Mouse (Mus musculus) stomach, embryonic 15.5 days (tissue): ENCODE data around the gene Dpf3. TPM values are rescaled to one million over a fixed set of nuclear protein-coding genes. Genes with fewer than 3 reads are reported as not detected.

Experiments
- ATAC-seq: fragments of 200-750 bp; cut with Nextera tagmentation; 2 replicates; pipeline ENCODE4 v1.8.0; 2017; ENCODE audit warnings: low read depth, moderate number of reproducible peaks, moderate TSS enrichment; ENCODE audit not compliant: insufficient read depth, low FRiP score
- H3K27ac ChIP-seq: fragments of 300-500 bp; sonication (generic); 2 replicates; pipeline ENCODE4 v1.5.1; 2015; ENCODE audit warnings: mild to moderate bottlenecking, inconsistent platforms
- H3K27me3 ChIP-seq: fragments of 300-500 bp; sonication (generic); replicated peaks from 2 replicates; pipeline ENCODE4 v1.6.1; 2015; ENCODE audit warnings: inconsistent platforms
- H3K36me3 ChIP-seq: fragments of 300-500 bp; sonication (generic); 2 replicates; pipeline ENCODE4 v1.6.1; 2015; ENCODE audit warnings: inconsistent platforms
- H3K4me1 ChIP-seq: fragments of 300-500 bp; sonication (generic); 2 replicates; pipeline ENCODE4 v1.6.1; 2015; ENCODE audit warnings: inconsistent platforms
- H3K4me2 ChIP-seq: fragments of 300-500 bp; sonication (generic); 2 replicates; pipeline ENCODE4 v1.6.1; 2015; ENCODE audit warnings: mild to moderate bottlenecking, inconsistent platforms
- H3K4me3 ChIP-seq: fragments of 300-500 bp; sonication (generic); replicated peaks from 2 replicates; pipeline ENCODE4 v1.5.1; 2015; ENCODE audit warnings: inconsistent platforms
- H3K9ac ChIP-seq: fragments of 300-500 bp; sonication (generic); 2 replicates; pipeline ENCODE4 v1.6.1; 2015; ENCODE audit warnings: inconsistent platforms
- H3K9me3 ChIP-seq: fragments of 300-500 bp; sonication (generic); 2 replicates; pipeline ENCODE4 v1.6.1; 2016; ENCODE audit warnings: inconsistent platforms
- WGBS: fragments of 180-500 bp; shearing (Covaris S2); methylation state at CpG from one replicate; pipeline ENCODE4 v1.1.7; 2015; 5-methylcytosine and 5-hydroxymethylcytosine counted together
- polyA plus RNA-seq: library from polyadenylated mRNA; unstranded; fragments of >200 nt; fragmentation: Nextera tagmentation; extraction: Ambion mirVana; gene quantifications from 2 replicates; pipeline ENCODE4 v1.2.1, GENCODE M21; 2015

Gene Dpf3
- polyA plus RNA-seq, 1 experiment from 2014 or later: 4.6 TPM

GRCm38 (mm10) chr12:83483653-83484052, 3.9 kb downstream of the Dpf3 start:
- Histone ChIP-seq H3K9me3 (no peaks in the 10 kb centered on the region), H3K36me3 (no peaks in the 10 kb centered on the region), H3K27me3 (peaks cover 12% of the 10 kb centered on the region; the same call in 1 of the 2 replicates), H3K4me3 (no peak overlapping the region), H3K9ac (no peak overlapping the region), H3K4me2 (no peak overlapping the region), H3K4me1 (peaks cover 16% of the 10 kb centered on the region), H3K27ac (no peak overlapping the region)
- ATAC-seq: no peak
- WGBS: 42% methylated on average over 5 of the region's 5 CpGs

DNA sequence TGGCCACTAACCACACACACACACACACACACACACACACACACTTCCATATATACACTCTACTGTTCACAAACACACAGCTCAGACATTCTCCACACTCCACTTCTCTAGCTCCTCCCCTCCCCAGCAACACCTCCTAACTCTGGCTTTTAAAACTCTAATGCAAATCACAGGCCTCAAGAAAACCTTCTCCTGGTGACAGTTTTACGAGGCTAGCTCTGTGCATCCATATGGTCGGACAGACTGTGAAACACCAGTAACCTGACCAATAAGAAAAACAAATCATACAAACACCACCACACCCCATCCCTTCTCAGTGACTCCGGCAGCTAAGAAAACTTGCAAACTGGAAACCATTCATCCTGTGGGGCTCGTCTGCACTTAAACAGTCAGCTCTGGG, 6.1 kb downstream of the Dpf3 start:
- ATAC-seq: no peak
- Histone ChIP-seq H3K36me3 (no peaks in the 10 kb centered on the region), H3K9me3 (no peaks in the 10 kb centered on the region), H3K4me1 (peaks cover 13% of the 10 kb centered on the region), H3K4me2 (no peak overlapping the region), H3K27me3 (peaks cover 12% of the 10 kb centered on the region; the same call in 1 of the 2 replicates), H3K9ac (no peak overlapping the region), H3K4me3 (no peak overlapping the region), H3K27ac (no peak overlapping the region)
- WGBS: 55% methylated on average over 4 of the region's 4 CpGs

- WGBS: 66% methylated on average over 7 of the region's 7 CpGs
- no peaks in the 10 kb centered on the region for H3K36me3 ChIP-seq
- no peak for ATAC-seq
- no peaks in the 10 kb centered on the region for H3K9me3 ChIP-seq
- H3K27ac ChIP-seq: no peak overlapping the region
- peaks cover 7% of the 10 kb centered on the region; the same call in 1 of the 2 replicates for H3K27me3 ChIP-seq
- peaks cover 2% of the 10 kb centered on the region; the same call in 1 of the 2 replicates for H3K4me1 ChIP-seq
- no peak overlapping the region for H3K4me3 ChIP-seq
- H3K4me2 ChIP-seq: no peak overlapping the region
- H3K9ac ChIP-seq: no peak overlapping the region
These were observed 7.6 kb downstream of the Dpf3 start for GRCm38 (mm10) chr12:83479818-83480401.

GRCm38 (mm10) chr12:83479140-83479539, 8.4 kb downstream of the Dpf3 start:
- WGBS: 29% methylated on average over 1 of the region's 1 CpGs

GRCm38 (mm10) chr12:83476277-83476676, 11.2 kb downstream of the Dpf3 start:
- no peaks in the 10 kb centered on the region for H3K9me3 ChIP-seq

More at GRCm38 (mm10) chr12:83479140-83479539, 8.4 kb downstream of the Dpf3 start:
- Histone ChIP-seq H3K4me2 (no peak overlapping the region), H3K9ac (no peak overlapping the region), H3K4me1 (no peaks in the 10 kb centered on the region), H3K36me3 (no peaks in the 10 kb centered on the region), H3K4me3 (no peak overlapping the region), H3K9me3 (no peaks in the 10 kb centered on the region), H3K27me3 (no peaks in the 10 kb centered on the region), H3K27ac (no peak overlapping the region; the same call in 1 of the 2 replicates)
- ATAC-seq: no peak

GRCm38 (mm10) chr12:83475419-83475818, 12.1 kb downstream of the Dpf3 start:
- WGBS: 40% methylated on average over 6 of the region's 6 CpGs
- Histone ChIP-seq H3K4me1 (no peaks in the 10 kb centered on the region), H3K27me3 (no peaks in the 10 kb centered on the region), H3K4me3 (no peak overlapping the region), H3K4me2 (no peak overlapping the region), H3K27ac (no peak overlapping the region), H3K9ac (no peak overlapping the region), H3K36me3 (no peaks in the 10 kb centered on the region), H3K9me3 (no peaks in the 10 kb centered on the region)
- no peak for ATAC-seq

More at GRCm38 (mm10) chr12:83476277-83476676, 11.2 kb downstream of the Dpf3 start:
- H3K4me2 ChIP-seq: no peak overlapping the region
- no peaks in the 10 kb centered on the region for H3K4me1 ChIP-seq
- no peak overlapping the region for H3K27ac ChIP-seq
- H3K4me3 ChIP-seq: no peak overlapping the region
- 80% methylated on average over 10 of the region's 10 CpGs for WGBS
- no peak overlapping the region for H3K9ac ChIP-seq
- ATAC-seq: no peak
- H3K27me3 ChIP-seq: no peaks in the 10 kb centered on the region
- H3K36me3 ChIP-seq: no peaks in the 10 kb centered on the region

DNA sequence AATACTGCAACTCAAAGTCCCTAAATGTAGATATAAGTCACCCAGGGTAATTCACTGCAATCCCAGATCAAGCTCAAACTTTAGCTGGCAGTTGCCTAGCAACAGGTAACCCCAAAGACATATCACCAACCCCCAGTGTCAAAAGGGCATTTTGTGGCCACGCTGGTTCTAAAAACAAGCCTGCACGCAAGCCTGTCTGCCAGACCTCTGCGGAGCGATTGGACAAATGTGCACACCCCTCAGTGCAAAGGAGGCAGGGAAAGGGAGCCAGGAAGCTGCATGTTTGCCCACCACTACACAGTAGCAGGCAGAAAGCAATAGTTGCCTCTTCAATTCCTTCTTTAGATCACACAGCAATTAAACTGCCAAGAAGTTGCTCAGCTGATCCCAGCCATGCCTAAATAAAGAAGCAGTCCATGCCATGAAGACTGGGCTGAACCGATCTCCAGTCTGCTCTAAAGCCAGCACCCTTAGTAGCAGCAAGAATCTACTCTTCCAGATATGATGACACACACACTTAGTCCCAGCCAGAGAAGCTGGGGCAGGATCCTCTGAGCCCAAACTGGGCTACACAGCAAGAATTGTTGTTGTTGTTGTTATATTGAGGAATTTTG, 13.4 kb downstream of the Dpf3 start:
- H3K4me3 ChIP-seq: no peak overlapping the region
- no peaks in the 10 kb centered on the region for H3K9me3 ChIP-seq
- H3K4me1 ChIP-seq: no peaks in the 10 kb centered on the region
- H3K27me3 ChIP-seq: no peaks in the 10 kb centered on the region
- H3K36me3 ChIP-seq: no peaks in the 10 kb centered on the region
- ATAC-seq: no peak
- WGBS: 34% methylated on average over 5 of the region's 5 CpGs
- no peak overlapping the region for H3K9ac ChIP-seq
- H3K27ac ChIP-seq: no peak overlapping the region
- H3K4me2 ChIP-seq: no peak overlapping the region

GRCm38 (mm10) chr12:83471760-83472159, 15.8 kb downstream of the Dpf3 start:
- no peaks in the 10 kb centered on the region for H3K36me3 ChIP-seq
- no peak overlapping the region for H3K9ac ChIP-seq
- H3K27me3 ChIP-seq: no peaks in the 10 kb centered on the region
- no peak overlapping the region for H3K4me3 ChIP-seq
- H3K4me1 ChIP-seq: 0 out of 2 replicates have a peak, but pooled peaks cover 2% of the 10 kb centered on the region
- no peaks in the 10 kb centered on the region for H3K9me3 ChIP-seq
- H3K27ac ChIP-seq: no peak overlapping the region
- no peak for ATAC-seq
- no peak overlapping the region for H3K4me2 ChIP-seq
- 79% methylated on average over 7 of the region's 7 CpGs for WGBS

DNA sequence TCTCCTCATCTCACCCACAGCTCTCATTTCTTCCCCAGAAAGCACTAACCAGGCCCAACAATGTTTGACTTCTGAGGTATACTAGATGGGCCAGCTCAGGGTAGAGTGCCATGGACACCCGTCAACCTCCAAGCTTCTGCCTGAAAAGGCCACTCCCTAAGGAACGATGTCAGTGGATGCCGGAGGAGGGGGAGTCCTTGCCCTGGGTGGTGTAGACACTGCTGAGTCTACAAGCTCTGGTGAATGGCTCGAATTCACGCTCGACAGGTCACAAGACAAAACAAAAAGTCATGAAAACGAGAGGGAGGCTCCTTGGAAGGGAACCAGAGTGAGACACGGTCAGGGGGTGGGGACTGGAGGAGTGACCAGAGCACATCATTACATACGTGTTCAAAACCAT, 17.4 kb downstream of the Dpf3 start:
- H3K27me3 ChIP-seq: no peaks in the 10 kb centered on the region
- H3K4me3 ChIP-seq: no peak overlapping the region
- H3K4me1 ChIP-seq: 0 out of 2 replicates have a peak, but pooled peaks cover 2% of the 10 kb centered on the region
- no peak overlapping the region for H3K4me2 ChIP-seq
- H3K9ac ChIP-seq: no peak overlapping the region
- H3K36me3 ChIP-seq: no peaks in the 10 kb centered on the region
- WGBS: 70% methylated on average over 9 of the region's 9 CpGs
- no peak for ATAC-seq
- no peak overlapping the region for H3K27ac ChIP-seq
- H3K9me3 ChIP-seq: no peaks in the 10 kb centered on the region

DNA sequence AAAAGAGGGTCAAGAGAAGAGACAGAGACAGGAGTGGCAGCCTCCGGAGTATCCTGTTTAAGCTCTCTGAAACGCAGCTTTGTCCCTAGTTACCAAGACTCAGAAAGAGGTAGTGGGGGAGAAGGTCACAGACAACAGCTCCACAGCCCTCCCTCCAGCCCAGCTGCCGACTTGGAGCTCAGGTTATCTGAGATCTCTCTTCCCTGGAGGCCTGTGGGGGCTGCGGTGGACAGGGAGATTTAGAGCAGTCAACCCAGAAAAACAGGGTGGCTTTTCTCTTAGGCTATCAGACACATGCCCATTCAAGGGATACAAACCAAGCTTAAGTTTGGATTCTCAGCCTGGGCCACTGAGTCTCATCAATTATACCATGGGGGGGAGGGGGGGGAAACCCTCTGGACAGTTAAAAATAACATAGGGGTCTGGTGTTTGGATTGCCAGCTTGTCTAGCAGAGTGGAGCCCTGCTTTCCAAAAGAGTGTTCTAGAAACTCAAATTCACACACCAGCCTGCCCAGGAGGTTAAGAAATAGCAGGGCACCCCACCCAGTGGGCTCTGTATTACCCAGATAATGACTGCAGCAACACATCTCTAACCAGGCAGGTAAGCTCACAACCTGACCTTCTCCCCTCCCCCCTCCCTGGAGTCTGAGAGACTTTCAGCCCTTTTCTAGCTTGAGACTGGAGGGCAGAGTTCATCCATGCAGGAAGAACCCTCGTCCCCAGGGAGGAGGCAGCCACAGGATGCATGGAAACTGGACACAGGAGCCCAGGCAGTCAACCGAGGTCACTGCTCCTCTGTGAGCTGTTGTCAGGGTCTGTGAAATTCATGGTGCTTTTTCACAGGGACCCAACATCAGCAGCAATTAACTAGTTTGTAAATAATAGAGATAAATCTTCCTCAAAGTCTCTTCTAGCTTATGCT, 20.7 kb downstream of the Dpf3 start:
- Histone ChIP-seq H3K27ac (no peak overlapping the region), H3K4me2 (no peak overlapping the region), H3K9me3 (no peaks in the 10 kb centered on the region), H3K27me3 (no peaks in the 10 kb centered on the region), H3K4me3 (no peak overlapping the region), H3K36me3 (no peaks in the 10 kb centered on the region), H3K4me1 (0 out of 2 replicates have a peak, but pooled peaks cover 2% of the 10 kb centered on the region), H3K9ac (no peak overlapping the region)
- 14% methylated on average over 6 of the region's 6 CpGs for WGBS
- no peak; the same call in 1 of the 2 replicates for ATAC-seq

DNA sequence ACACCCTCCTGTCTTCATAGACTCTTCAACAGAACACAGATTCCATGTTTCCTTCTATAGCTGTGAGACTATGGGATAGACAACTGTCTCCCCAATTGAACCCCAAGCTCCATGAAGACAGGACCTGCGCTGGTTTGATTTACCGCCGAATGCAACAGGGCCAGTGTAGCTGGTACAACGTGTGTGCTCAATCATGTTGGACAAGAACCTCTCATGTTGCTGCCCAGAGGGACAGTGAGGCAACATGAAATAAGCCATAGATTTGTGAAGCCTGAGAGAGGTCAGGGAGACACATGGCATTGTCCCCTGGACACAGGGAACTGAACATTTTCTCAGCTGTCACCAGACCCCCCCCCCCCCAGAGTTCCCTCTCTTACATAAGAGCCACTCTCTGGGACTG, 21.5 kb downstream of the Dpf3 start:
- no peaks in the 10 kb centered on the region for H3K36me3 ChIP-seq
- no peak overlapping the region for H3K27ac ChIP-seq
- 0 out of 2 replicates have a peak, but pooled peaks cover 2% of the 10 kb centered on the region for H3K4me1 ChIP-seq
- no peaks in the 10 kb centered on the region for H3K9me3 ChIP-seq
- no peak overlapping the region for H3K4me2 ChIP-seq
- 75% methylated on average over 4 of the region's 4 CpGs for WGBS
- H3K27me3 ChIP-seq: no peaks in the 10 kb centered on the region
- no peak overlapping the region for H3K4me3 ChIP-seq
- no peak for ATAC-seq
- no peak overlapping the region for H3K9ac ChIP-seq

- H3K27me3 ChIP-seq: no peaks in the 10 kb centered on the region
- no peak overlapping the region for H3K9ac ChIP-seq
- ATAC-seq: no peak
- no peaks in the 10 kb centered on the region for H3K9me3 ChIP-seq
- no peaks in the 10 kb centered on the region for H3K4me1 ChIP-seq
- H3K36me3 ChIP-seq: no peaks in the 10 kb centered on the region
- 58% methylated on average over 3 of the region's 3 CpGs for WGBS
- H3K4me2 ChIP-seq: no peak overlapping the region
- no peak overlapping the region for H3K4me3 ChIP-seq
- H3K27ac ChIP-seq: no peak overlapping the region
These were observed 27.2 kb downstream of the Dpf3 start for GRCm38 (mm10) chr12:83460272-83460671.
